Mouse (Mus musculus): ENCODE measurements at regions not wholly inside any gene's neighbourhood (a gene's known extent, or its start where the extent isn't known, plus 50 kb on each side); places are given as distances from the start of the nearest gene placed in this dataset.

DNA sequence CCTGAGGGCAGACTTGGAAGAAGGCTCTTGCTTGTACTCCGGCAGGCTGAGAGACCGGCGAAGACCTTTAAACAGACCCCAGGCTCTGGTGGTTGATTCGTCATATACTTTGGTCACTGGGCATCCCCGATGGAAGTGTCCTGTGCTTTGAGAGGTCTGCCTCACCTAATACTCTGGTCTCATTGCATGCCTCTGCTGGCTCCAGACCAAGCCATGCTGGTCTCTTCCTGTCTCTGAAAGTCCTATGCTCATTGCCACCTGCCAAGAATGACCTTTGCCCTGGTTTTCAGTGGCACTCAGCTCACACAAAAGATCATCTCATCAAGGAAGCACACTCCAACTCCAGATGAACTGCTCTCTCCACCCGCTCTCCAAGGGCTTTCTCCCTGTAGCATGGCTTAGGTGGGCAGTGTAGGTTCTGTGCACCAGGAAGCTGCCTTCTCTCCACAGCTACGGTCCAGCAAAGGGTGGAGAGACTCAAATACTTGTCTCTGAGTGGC, 126.0 kb upstream of the Rcn1 start:
- intact Hi-C loops (cut with DNase I), result loop anchor here (10.0 kb wide), 1 partner anchor 670 kb away; no protein-coding TSS in a partner anchor

DNA sequence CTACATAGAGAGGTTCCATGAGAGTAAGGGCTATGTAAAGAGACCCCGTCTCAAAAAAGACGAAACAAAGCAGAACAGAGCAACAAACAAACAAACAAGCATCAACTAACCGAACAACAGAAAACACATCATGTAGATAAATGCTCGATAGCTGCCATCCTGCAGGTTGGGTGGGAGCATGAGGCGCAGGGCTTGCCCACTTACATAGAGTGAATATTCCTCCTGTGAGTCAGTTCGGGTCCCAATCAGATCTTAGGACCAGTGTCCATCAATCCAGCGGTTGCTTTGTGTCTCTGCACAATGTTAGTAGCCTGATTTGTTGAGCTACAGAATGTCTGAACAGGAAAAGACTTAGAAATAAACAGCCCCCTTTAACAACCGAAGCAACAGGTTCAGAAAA, 129.4 kb upstream of the Rcn1 start:
- intact Hi-C loops (cut with DNase I), result loop anchor here (10.0 kb wide), 1 partner anchor 666 kb away; no protein-coding TSS in a partner anchor

DNA sequence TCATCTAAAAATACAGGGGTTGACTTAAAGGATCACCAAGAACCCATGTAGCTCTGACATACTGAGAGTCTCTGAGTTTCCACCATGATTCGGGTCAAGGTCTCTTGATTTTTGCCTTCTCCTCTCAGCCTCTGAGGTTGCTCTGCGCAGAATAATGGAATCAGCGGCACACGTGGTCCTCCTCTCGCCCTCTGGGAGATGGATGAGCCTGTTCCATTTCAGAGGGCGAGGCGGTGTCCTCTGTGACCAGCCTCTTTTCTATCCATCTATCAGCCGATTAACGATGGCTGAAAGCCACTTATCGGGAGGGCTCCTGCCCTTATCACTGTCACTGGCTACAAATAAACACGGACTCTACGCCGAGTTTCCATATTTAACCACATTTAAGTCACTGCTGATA, 124.6 kb upstream of the Pax6 start:
- intact Hi-C loops (cut with DNase I), result no loop called here

DNA sequence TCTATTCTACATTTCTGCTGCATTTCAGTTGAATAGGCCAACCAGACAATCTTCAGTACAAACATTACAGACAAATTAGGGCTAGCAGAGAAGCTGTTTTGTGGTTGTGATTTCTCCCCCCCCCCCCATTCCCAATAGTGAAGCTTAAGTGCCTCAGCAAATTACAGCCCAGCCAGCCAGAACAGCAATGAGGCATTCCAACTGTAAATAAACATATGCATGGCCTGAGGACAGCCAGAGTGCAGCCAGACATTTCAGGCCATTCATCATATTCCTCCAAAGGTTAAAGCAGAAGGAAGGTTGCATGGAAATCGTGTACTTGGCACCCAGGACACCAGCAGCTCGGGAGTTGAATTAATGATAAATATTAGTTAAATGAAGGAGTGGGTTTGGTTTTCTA, 116.6 kb upstream of the Pax6 start:
- intact Hi-C loops (cut with DNase I), result no loop called here

DNA sequence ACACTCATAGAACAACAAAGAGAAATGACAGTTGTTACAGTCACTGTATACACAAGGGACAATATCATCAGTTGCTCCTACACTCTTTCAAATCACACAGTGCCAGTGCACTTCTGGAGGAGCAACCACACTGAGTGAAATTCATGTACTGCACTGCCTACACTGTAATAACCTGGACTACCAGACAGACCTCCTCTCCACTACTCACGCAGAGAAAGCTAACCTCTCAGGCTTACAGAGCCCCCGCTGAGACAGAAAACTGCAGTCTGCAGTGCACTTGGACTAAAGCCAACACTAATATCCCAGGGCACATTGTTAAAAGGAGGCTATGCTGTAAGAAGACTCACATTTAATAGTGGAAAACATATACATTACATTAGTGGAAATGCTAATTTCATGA, 81.9 kb upstream of the Pax6 start:
- intact Hi-C loops (cut with DNase I), result no loop called here

DNA sequence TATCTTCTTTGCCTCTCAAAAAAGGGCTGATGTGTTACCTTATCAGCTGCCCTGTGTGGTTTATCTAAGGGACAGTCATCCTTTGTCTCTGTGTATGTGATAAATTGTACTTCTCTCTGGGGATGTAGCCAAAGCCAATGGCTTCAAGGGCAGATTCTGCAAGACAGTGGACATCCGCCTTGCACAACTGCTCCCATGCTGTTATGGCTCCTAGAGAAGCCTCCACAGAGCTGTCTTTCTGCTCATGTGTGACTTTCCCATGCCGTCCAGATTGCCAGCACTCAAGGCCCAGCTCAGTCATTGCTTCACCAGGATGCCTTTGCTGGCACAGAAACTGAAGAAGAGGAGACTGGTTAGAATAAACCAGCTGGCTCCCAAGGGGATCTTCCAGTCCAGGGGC, 74.6 kb upstream of the Pax6 start:
- intact Hi-C loops (cut with DNase I), result no loop called here

DNA sequence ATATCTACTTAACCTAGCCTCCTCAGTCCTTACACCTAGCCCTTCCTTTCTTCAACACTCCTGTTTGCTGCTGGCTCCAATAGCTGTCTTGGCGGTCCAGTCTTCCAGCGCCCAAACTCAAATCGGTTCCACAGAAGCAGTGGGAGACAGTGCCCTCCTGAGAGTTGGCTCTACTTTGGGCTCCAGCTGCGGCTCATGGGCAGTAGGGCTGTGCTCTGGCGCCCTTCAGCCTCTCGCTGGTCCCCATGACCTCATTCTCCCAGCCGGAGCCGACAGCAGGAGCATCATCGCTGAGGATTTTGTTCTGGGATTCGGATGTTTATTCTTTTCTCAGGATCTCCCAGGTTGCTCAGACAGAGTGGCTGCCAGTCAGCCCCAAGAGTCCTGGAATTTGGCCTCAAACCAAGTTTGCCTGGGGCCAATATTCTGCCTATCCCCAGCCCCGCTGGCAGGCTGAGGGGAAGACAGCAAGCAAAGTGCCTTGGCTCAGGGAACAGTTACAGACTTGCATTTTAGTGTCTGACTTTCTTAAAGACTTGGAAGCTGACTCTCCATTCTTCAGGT, 64.1 kb upstream of the Pax6 start:
- intact Hi-C loops (cut with DNase I), result no loop called here

DNA sequence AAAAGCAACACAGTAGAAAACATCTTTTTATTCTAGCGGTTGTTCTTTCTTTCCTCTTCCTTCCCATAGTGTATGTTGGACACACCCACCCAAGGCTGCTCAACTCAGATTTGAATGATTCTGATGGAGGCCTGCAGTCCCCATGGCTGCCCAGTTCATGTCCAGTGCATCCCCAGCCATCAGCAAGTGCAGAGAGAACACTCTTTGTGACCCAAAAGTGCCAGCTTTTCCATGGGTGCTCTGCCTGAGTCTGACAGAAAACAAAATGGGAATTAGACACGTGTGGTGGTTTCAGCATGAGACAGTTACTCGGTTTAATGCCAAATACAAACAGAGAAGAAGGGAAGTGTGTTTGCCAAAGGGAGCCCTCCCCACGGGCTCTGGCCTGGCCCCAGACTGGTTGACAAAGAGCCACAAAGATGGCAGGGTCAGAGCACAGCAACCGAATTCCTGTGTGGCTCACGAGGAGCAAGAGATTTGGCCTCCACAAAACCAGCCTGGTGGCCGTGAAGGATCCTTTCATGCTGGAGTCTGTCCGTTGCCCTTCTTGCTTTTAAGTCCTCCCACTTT, 60.6 kb upstream of the Pax6 start:
- intact Hi-C loops (cut with DNase I), result no loop called here

DNA sequence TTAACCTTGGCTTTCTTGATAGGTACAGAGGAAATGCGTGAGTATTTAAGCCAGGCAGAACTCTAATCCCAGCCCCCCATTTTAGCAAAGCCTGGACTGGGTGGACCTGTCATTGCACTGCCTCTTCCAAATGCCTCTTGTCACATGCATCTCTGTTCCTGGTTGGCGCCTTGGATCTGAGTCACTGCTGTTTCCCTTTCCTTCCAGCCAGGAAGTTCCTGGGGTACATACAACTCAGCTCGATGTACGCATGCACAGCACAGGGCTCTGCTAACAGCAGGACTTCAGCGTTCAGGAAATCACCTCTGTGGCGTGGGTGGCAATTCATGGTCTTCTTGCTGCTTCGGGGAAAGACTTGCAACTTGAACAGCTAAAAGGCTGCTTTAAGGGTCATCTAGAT, 59.9 kb upstream of the Pax6 start:
- intact Hi-C loops (cut with DNase I), result no loop called here

DNA sequence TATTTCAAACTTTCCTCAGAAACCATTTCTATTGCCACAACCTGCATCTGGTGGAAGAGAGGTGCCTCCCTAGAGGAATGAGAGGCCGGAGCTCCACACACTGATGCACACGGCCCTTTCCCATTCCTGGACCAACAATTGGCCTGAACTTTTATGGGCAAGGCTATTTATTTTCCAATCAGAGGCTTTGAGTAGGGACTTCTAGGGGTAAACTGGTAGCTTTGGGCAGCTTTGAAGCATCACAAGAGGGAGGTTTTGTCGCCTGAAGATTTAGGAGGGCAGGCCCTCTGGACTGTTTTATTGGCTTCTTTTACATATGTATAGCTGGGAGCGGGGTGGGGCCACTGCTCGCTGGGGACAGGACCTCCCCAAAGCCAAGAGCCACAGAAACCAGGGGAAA, 57.7 kb upstream of the Pax6 start:
- intact Hi-C loops (cut with DNase I), result loop anchor here (10.0 kb wide), 1 partner anchor 384 kb away; no protein-coding TSS in a partner anchor

DNA sequence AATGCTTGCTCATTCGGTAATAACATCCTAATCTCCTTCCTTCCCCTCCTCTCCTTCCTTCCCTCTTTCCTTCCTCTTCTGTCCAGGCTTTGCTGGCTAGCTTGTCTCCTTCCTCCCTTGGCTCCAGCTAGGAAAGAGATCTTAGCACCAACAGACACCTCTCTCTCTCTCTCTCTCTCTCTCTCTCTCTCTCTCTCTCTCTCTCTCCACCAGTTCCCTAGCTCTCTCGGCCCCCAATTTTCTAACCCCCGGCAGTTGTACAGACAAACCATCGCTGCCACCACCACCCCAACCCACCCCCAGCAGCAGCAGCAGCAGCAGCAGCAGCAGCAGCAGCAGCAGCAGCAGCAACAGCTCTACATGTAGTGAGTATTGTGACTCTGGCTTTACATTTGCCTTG, 57.0 kb upstream of the Pax6 start:
- intact Hi-C loops (cut with DNase I), result loop anchor here (10.0 kb wide), 1 partner anchor 383 kb away; no protein-coding TSS in a partner anchor

DNA sequence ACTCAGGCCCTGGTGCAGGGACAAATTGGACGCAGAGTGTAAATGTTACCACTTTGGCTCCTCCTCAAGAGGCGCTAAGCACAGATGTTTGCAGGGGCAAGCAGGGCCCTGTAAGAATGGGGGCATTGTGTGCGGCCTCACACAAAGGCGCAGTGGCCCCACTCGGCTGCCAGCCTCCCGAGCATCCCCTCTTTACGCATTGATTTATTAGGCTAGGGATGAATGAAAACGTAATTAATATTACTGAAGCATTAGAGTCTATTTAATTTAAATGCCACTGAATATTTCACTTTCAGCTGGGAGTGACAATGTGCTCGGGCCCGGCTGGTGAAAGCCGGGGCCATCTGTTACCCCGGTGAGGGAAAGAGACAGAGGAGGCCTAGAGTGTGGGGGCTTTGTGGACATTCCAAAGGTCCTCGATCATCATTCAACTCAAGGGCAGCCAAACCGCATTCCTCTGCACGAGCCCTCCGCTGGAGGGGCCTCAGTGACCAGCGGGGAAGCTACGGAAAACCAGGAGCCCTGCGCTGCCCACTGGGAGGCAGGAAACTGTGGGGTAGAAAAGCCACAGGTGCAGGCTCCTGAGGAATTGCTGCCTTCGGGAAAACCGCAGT, 56.5 kb upstream of the Pax6 start:
- intact Hi-C loops (cut with DNase I), result loop anchor here (10.0 kb wide), 1 partner anchor 383 kb away; no protein-coding TSS in a partner anchor

DNA sequence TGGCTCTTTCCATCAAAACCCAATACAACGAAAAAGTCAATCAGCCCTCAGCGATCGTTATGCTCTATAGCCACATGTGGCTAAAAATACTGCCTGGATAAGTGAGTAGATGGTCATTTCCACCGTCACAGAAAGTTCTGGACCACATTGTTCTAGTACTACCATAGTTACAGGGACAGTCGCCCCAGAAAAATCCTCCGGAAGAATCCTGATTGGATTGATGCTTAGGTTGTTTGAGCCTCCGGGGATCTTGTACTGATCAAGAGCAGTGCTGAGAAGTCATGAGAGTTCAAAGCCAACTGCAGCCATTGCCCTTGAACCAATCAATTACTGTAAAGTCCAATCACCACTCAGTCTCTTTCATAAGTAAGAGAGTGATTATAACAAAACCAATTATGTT, 56.0 kb upstream of the Pax6 start:
- intact Hi-C loops (cut with DNase I), result loop anchor here (10.0 kb wide), 1 partner anchor 382 kb away; no protein-coding TSS in a partner anchor

DNA sequence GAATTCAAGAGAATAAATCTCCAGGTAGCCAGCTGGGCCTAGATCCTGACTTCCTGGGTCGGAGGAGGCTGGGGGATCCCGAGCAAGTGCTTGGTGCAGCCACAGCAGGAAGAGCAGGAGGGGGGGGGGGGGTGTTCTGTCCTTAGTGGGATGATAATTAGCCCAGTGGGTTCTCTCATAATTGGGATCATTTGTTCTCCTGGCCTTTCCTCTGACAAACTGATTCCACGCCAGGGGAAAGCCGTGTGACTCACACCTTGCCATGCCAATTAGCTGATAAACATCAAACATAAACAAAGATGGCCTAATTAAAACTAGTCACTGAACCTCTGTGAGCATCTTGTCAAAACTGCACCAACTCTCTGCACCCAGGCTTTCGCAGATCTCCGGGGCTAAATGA, 55.5 kb upstream of the Pax6 start:
- intact Hi-C loops (cut with DNase I), result loop anchor here (10.0 kb wide), 1 partner anchor 382 kb away; no protein-coding TSS in a partner anchor

DNA sequence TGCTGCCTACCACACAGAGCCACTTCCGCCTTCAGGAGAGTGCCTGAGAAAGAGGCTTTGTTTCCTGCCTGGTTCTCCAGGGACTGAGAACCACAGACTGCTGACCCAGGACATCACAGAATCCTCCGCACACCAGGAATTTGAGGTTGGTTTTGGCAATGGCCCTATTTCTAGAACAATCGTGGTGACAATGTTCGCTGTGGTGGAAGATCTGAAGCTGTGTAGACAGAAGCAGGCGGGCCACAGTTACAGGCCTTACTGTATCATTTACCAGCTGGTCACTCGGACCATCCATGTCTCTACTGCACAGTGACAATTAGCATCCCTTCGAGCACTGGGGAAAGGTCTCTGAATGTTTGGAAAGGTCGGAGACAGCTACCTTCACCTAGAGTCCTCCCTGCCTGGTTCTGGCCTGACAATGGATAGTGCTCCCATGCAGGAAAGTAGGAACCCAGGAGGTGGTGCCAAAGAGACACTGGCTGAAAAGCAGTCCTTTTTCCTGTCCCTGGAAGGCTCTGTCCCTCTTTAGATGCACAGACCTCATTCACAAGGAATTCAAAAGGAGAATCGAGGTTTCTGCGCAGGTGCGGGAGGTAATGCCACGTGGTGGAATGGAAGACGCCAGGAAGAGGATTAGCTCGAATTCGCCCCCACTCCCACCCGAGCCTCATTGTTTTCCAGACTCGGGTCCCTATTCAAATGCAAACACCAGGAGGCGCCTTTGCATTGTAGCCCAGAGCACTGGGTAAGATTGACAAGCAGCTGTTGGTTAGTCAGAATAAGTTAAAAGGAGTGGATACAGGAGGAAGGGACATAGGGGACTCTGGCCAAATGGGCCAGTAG, 52.6 kb upstream of the Pax6 start:
- intact Hi-C loops (cut with DNase I), result loop anchor here (2.0 to 10.0 kb wide), 3 partner anchors 379 to 576 kb away; no protein-coding TSS in a partner anchor

All from adrenal gland (tissue).